Mouse (Mus musculus) ES-E14 (cell line): ENCODE results near the gene Sh2d6.

Source experiments
- CHD2 ChIP-seq: IDR thresholded peaks from 2 replicates; pipeline ENCODE4 v1.6.1; 2014; ENCODE audit warnings: mild to moderate bottlenecking, low read depth, low read length, inconsistent platforms
- ZC3H11A ChIP-seq: IDR thresholded peaks from 2 replicates; pipeline ENCODE4 v1.6.1; 2012; ENCODE audit warnings: low read depth, mild to moderate bottlenecking, inconsistent platforms, low read length, borderline replicate concordance
- ZNF384 ChIP-seq: IDR thresholded peaks from 2 replicates; pipeline ENCODE4 v1.6.1; 2012; ENCODE audit warnings: low read depth, low read length, inconsistent platforms

DNA sequence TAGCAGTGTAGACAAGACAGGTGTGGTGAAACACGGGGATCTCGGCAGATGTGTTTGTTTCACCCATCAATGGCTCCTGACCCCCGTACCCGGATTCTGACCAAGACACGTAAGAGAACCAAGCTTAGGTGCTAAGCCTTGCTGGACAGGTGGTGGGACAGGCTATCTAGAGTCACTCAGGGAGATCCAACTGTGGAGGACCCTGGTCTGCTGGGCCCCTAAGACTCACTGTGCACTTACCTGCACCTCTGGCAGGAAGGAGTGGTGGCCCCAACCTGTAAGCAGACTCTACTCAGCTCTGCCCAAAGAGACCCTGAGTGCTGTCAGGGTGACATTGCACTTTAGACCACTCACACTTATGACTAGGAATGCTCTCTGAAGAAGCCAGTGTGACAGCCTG lies 603 bp downstream of the Sh2d6 start:
- no peak for TF ChIP-seq ZNF384
- TF ChIP-seq ZC3H11A: no peak
- no peak for TF ChIP-seq CHD2
